Mouse (Mus musculus): ENCODE measurements at regions not wholly inside any gene's neighbourhood (a gene's known extent, or its start where the extent isn't known, plus 50 kb on each side); places are given as distances from the start of the nearest gene placed in this dataset.

DNA sequence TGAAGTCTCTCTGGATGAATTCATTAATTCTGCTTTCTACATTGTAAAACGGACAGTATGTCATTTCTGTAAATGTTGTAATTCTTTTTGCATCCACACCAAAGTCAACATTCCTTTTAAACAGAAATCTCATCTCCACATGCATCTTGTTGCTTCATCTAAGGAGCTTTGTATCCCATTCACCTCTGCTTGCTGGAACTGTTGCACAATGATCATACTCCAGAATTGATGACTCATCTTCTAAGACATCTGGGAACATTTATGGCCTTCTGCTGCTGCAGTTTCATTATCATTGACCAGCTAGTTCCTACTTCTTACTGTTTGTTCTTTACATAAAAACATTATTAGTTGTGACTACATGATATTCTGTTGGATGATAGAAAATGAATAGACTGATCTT is 1926.9 kb upstream of the Gm38303 start:
- no peak for DNase-seq

DNA sequence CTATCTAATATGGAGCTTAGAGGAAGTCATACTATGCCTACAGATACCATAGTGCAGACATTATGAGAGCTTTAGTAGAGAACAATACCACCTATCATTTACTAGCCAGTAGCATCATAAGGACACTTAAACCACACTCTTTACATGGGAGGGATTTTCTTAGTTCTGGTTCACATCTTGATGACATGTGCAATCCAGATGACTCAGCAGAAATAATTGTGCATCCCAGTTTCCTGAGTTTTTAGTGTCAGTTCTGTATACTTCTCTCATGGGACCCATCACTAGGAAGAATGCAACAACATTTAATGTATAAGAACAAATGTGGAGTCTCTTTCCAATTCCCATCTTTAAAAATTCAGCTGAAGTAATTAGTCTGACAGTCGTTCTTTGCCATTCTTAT is 1922.2 kb upstream of the Gm38303 start:
- no peak for DNase-seq

DNA sequence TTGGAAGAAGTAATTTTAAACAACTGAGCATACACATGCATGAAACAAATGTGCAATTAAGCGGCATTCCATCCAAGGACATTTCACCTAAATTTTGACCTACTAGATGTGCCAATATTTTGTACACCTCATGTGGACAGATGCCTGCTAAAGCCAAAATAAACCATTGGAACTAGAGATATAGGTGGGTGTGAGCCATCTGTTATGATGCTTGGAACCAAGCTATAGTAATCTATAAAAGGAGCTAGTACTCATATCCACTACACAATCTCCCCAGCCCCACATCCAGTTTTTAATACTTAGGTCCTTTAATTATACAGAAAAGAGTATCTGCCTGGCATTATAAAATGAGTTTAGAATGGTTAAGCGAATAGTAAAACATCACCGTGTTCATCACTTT is 1910.7 kb upstream of the Gm38303 start:
- DNase-seq = no peak

DNA sequence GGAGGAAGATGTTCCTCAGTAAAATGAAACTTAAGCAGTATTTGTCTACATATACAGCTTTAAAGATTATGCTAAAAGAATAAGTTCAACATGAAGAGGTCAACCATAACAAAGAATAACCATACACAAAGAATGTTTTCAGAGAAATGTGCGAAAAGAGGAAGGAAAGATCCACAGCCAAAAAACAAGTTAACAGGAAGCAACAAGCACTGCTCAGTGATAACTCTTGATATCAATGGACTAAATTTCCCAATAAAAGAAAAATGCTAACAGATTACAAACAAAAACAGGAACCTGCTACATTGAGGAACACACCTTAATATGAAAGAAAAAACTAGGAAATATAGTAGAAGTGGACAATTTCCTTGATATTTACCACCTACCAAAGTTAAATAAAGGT is 1905.5 kb upstream of the Gm38303 start:
- DNase-seq = no peak

DNA sequence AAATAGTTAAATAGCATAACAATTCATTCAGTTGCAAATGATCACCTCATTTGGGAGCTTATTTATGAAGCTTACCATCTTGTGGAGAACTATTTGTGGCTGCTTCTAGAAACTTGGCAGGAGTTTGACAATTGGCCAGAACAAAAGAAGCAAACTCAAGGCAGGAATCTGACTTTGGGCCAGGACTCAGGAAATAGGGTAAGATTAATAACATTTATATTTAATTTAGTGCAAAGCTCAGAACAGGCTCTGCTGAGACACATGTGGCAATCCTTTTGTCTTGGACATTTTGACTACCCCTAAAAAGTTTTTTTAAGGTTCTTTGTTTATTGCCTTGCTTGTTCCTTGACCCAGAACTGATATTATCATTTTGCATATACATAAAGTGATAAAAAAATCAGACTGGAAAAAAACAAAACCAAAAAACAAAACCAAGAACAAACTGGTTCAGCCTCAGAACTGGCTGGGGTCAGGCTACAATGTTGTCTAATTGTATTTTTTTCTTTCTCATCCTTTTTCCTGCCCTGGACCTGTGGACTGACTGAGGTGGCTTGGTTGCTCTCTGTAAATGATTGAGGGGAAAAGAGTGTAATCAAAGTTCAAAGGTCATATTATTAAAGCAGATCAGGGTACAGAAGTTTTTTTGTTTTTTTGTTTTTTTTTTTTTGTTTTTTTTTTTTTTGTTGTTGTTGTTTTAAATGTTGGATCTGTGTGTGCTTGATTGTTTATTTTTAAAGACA is 1892.4 kb upstream of the Gm38303 start:
- no peak for DNase-seq

DNA sequence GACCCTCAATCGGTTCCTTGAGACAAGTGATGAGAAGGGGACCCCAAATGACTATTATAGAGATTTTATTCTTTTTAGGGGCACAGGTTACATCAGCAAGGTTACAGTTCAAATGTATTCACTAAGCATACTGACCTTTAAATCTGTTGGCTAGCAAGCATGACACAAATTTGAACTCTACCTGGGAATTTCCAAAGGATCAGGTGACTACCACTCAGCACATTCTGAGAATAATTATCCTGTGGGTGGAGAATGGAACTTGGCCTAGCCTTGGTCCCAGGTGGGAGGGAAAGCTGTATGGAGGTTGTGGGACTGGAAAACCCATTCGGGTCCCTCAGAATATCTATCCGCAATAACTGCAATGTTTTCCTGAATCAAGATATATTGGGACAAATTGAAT is 1891.3 kb upstream of the Gm38303 start:
- DNase-seq = no peak

DNA sequence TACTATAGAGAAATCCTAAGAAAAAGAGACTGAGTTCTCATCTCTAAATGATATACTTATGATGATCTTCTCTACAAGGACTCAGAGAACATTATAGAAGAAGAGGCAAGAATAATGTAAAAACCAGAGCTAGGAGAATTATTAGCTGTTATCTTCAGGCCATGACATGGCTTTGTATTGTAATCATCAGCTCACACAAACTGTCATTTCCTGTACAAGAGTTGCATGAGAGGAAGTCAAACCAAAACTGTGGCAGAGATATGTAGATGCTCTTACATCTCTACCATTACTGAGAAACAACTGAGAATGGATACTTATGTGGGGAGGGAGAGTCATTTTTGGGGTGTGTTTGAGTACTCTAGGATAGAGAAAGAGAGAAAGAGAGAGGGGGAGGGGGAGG is 1889.4 kb upstream of the Gm38303 start:
- DNase-seq = no peak

DNA sequence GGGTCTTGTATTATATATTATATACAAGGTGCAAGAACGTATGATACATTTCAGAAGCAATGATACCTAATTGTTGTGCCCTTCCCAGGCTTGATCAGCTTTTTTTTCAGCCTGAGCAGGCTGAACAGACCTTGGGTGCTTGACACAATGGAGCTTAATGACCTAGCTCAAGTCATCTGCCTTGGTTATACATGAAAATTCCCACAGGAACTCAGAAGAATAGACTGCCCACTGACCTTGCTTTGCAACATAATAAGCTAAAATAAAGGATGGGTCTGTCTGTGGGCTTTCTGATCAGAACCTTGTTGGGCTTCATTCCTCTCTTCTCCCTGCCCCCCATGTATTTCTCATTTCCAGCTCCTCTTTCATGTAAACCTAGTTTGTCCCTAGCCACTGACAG is 1880.6 kb upstream of the Gm38303 start:
- no peak for DNase-seq

DNA sequence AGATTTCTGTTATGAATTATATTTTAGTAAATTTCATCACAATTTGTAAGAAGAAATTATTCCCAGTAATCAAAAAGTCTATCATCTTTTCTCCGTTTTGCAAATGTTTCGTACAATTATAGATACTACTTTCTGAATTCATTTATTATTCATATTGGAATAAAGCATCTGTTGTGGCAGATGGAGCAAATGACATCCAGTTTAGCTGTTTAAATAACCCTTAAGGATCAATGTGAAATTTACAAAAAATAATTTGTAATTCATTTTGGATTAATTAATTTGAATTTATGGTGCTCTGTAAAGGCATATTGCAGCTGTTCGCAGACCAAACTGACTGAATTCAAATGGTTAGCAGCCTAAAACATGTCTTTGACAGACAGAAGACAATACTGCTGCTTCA is 1879.3 kb upstream of the Gm38303 start:
- DNase-seq = no peak

DNA sequence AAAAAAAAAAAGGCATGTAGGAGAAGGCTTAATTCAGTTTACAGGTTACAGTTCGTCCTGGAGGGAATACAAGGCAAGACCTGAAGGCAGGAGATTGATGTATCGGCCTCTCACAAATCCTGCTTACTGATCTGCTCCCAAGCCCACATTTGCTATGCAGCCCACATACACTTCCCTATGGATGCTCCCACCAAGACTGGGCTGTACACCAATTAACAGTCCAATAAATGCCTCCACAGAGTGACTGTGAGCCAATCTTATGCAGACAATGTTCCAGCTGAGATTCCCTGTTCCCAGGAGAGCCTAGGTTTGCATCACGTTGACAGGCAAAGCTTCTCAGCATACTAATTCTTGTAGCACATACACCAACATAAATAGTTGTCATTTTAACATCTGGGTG is 1837.9 kb upstream of the Gm38303 start:
- DNase-seq = no peak

DNA sequence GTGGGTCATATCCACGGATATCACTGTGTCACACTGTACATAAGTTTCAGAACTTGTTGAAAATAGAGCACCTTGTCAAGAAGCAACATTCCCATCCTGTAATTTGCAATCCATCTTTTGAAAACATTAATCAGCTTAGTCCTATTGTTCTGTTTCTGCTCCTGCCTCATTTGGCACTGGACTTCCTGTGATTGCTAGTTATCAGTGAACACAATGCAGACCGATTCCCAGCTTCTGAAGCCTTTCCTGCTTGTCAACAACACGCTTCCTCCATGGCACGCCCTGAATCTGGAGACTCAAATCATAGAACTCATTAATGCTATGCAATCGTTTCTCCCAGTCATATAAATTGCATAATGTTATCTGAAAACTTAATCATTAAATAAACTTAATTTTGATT is 1815.8 kb upstream of the Gm38303 start:
- DNase-seq = peak in 1 of 2 experiments; percentile 2

All from kidney, postnatal 25 days (tissue).